Mouse (Mus musculus): Measurements from ENCODE around the gene Chn2.

The Chn2 gene

DNA sequence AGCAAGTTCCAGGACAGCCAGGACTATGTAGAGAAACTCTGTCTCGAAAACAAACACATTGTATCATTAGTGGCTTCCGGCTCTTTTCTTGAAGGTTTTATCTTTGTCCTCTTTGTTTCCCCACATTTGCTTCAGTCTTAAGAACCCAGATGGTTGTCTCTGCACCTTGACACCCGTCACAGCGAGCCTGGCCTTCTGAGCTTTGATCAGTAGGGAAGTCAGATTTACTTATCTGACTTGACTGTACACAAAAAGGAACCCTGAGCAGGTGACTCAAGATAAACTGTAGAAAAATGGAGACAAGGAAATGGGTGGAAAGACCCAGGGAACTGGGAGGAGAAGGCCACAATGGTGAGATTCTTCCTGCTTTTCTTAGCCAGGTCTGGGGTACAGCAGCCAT is 79.5 kb downstream of the Chn2 start:
- no peak for DNase-seq (ENCODE audit: low spot score in 2 of 2)

DNA sequence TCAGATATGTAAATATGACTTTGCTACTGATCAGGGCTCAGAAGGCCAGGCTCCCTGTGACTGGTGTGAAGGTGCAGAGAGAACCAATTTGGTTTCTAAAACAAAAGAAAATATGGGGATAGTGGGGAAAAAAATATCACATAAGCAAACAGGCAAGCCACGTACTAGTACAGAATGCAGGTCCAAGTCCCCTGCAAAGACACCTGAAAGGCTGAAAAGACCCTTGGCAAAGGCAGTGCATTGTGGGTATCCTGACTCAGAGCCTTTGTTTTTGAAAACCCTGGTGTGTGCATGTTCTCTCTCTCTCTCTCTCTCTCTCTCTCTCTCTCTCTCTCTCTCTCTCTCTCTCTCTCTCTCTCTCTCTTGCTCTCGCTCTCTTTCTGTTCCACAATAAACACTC is 80.1 kb downstream of the Chn2 start:
- no peak for DNase-seq (ENCODE audit: low spot score in 2 of 2)

DNA sequence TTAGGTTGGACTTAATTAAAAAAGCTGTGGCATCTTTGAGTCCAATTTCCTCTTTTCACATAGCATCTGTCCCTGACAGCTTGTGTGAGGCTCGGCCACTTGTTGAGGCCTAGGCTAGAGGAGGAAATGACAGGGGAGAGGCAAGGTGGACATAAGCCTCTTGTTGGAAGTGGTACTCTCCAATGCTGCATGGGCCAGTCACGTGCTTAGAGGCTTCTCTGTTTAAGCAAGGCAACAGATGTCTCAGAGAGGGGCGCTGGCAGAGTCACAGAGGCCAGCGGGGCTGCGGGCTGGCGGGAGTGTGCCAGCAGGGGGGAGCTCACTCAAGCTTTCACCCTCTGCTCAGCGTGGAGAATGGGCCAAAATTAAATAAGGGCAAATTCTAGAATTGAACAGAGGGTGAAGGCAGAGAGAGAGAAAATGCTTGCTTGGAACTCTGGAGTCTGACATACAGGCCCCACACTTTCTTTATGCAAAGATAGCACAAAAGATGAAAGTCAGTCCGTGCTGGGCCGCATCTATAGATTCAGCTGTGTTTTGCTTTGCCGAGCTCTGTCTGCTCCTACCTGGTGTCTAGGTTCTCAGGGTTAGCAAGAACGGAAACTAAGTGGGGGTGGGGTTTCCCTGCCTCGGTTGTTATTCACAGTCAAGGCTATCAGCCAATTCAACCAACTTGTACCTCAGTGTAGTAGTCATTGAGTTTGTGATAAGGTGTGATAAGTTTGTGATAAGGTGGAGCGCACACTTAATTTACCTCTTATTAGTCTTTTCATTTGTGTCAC is 80.7 kb downstream of the Chn2 start:
- no peak for DNase-seq (ENCODE audit: low spot score in 2 of 2)

DNA sequence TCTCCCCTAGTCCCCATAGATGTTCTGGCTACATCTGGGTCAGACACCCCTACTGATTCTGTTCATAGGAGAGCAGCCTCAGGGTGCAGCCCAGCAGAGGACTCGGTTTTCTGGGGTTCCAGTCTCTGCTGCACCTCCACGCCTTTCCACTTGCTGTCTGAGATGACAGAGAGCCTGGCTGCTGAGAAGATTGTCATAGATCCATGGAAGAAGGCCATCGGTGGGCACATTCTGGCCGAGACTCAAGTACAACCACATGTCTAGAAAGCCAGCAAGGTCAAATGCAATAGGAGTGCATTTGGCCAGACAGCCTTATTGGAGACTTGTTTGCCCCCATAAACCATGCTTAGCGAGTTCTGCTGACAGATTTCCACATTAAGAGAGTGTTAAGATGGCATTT is 81.5 kb downstream of the Chn2 start:
- DNase-seq (ENCODE audit: low spot score in 2 of 2): no peak

- no peak for DNase-seq (ENCODE audit: low spot score in 2 of 2)
Observed at GRCm38 (mm10) chr6:54124519-54124918, 85.2 kb downstream of the Chn2 start.

DNA sequence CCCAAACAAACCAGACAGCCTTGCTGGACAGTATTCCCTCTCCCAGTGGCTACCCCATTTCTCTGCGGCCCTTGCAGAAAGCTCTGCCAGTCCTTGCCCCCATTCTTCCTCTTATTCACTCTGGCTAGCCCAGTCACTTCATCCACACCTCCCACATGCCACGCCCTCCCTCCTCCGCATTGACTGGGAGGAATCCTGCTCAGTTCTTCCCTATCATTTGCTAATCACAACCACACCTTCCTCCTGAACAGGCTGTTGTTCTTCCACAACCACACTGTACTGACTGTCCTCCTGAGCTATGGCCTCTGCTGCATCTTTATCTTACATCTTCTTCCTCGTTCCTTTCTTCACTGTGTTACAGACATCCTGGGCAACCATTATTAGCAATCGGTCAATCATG is 86.2 kb downstream of the Chn2 start:
- no peak for DNase-seq (ENCODE audit: low spot score in 2 of 2)

GRCm38 (mm10) chr6:54126225-54126992 is 87.1 kb downstream of the Chn2 start:
- DNase-seq (ENCODE audit: low spot score in 2 of 2): peak; percentile 26 to 45

GRCm38 (mm10) chr6:54126993-54127697 is 87.8 kb downstream of the Chn2 start:
- no peak for DNase-seq (ENCODE audit: low spot score in 2 of 2)

DNA sequence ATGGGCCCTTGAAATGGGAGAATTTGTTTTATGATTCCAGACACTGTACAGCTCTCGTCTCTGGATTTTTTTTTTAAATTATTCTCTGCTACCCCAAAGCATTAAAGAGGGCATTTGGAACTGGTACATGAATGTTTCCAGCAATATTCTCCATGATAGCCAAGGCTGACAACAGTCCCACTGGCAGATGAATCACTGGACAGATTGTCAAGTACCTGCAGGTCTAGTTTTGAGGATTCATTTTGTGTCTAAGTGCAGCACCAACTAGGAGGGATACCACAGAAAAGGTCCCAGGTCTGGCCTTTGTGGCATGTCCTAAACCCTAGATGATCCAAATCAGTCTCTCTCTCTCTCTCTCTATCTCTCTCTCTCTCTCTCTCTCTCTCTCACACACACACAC is 89.3 kb downstream of the Chn2 start:
- DNase-seq (ENCODE audit: low spot score in 2 of 2): no peak

DNA sequence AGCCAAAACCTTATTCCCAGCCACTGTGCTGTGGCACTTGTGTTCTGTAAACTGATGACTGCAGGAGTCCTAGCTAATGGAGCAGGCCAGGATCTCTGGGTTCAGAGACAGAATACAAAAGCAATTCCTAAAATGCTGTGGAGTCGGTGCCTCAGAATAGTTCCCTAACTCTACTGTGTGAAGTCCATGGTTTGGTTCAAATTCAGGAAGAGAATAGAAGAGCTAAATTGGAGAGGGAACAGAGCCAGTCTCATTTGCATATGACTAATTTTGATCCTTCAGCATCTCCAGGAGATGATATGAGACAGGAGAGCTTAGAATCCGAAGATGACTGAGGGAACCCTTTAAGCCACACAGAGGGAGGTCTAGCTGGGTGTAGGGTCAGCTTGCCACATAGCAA is 90.2 kb downstream of the Chn2 start:
- no peak for DNase-seq (ENCODE audit: low spot score in 2 of 2)

- no peak for DNase-seq (ENCODE audit: low spot score in 2 of 2)
Observed at GRCm38 (mm10) chr6:54130881-54131280, 91.5 kb downstream of the Chn2 start.

GRCm38 (mm10) chr6:54132576-54132975 is 93.2 kb downstream of the Chn2 start:
- no peak for DNase-seq (ENCODE audit: low spot score in 2 of 2)

GRCm38 (mm10) chr6:54133231-54133630 is 93.9 kb downstream of the Chn2 start:
- no peak for DNase-seq (ENCODE audit: low spot score in 2 of 2)

GRCm38 (mm10) chr6:54138157-54138556 is 98.8 kb downstream of the Chn2 start:
- DNase-seq (ENCODE audit: low spot score in 2 of 2): no peak

DNA sequence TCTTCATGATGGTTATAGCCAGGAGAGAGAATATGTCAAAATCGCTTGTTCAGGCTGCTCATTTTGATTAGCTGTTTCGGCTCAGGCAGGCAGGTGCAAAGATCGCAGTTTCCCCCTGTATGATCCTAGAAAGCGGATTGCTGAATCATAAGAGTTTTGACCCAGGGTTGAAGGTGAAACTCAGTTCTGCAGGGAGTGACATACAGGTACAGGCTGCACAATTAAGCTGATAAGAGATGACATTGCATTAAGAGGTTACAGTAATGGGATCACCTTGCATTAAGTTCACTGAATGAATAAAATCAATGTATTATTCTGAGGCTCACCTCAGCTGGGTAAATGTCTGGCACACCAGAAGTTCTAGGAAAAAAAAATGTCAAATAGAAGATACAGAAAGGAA is 101.1 kb downstream of the Chn2 start:
- no peak for DNase-seq (ENCODE audit: low spot score in 2 of 2)

- DNase-seq (ENCODE audit: low spot score in 2 of 2): no peak
Observed at GRCm38 (mm10) chr6:54141165-54141564, 101.8 kb downstream of the Chn2 start.

- DNase-seq (ENCODE audit: low spot score in 2 of 2): no peak
Observed at GRCm38 (mm10) chr6:54142848-54143651, 103.7 kb downstream of the Chn2 start.

DNA sequence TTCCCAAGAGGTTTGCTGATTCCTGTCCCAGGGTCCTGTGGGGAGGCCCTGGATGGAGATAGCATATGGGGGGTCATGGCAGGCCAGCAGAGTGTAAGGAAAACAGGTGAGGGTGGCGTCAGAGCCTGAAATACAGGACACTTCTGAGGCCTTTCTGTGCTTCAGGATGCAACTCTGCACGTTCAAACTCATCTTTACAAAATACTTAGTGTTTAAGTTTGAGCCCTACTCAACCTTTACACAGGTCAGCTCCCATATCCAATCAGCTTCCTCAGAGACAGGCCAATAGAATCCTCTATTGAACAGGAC is 104.3 kb downstream of the Chn2 start:
- no peak for DNase-seq (ENCODE audit: low spot score in 2 of 2)

GRCm38 (mm10) chr6:54148844-54149526 is 109.6 kb downstream of the Chn2 start:
- no peak for DNase-seq (ENCODE audit: low spot score in 2 of 2)

- DNase-seq (ENCODE audit: low spot score in 2 of 2): no peak
Observed at GRCm38 (mm10) chr6:54150821-54151220, 111.5 kb downstream of the Chn2 start.

GRCm38 (mm10) chr6:54151443-54152241 is 112.3 kb downstream of the Chn2 start:
- DNase-seq (ENCODE audit: low spot score in 2 of 2): no peak

Data from frontal cortex, postnatal 36 days (tissue).